Mouse (Mus musculus) forebrain, embryonic 11.5 days (tissue): Measurements from ENCODE around the gene Tex19.2. TPM values are rescaled to one million over a fixed set of nuclear protein-coding genes. Genes with fewer than 3 reads are reported as not detected.

Source experiments
- ATAC-seq: fragments of 200-750 bp; cut with Nextera tagmentation; replicated peaks from 2 replicates; pipeline ENCODE4 v1.8.0; 2017; ENCODE audit warnings: moderate TSS enrichment; ENCODE audit not compliant: low FRiP score
- DNase-seq: peaks from one replicate; pipeline ENCODE4 v3.0.0-alpha.2; 2017; ENCODE audit warnings: low spot score
- H3K27ac ChIP-seq: fragments of 300-500 bp; sonication (generic); 2 replicates; pipeline ENCODE4 v1.5.1; 2014; ENCODE audit warnings: low read depth, low read length
- H3K27me3 ChIP-seq: fragments of 300-500 bp; sonication (generic); 2 replicates; pipeline ENCODE4 v1.6.1; 2014; ENCODE audit warnings: mild to moderate bottlenecking, low read length, mixed read lengths; ENCODE audit not compliant: control insufficient read depth, insufficient read depth
- H3K36me3 ChIP-seq: fragments of 300-500 bp; sonication (generic); 2 replicates; pipeline ENCODE4 v1.6.1; 2014; ENCODE audit warnings: mild to moderate bottlenecking, low read length, moderate library complexity, mixed read lengths; ENCODE audit not compliant: control insufficient read depth, insufficient read depth
- H3K4me1 ChIP-seq: fragments of 300-500 bp; sonication (generic); replicated peaks from 2 replicates; pipeline ENCODE4 v1.6.1; 2014; ENCODE audit warnings: low read length, mixed read lengths; ENCODE audit not compliant: control insufficient read depth, insufficient read depth
- H3K4me2 ChIP-seq: fragments of 300-500 bp; sonication (generic); 2 replicates; pipeline ENCODE4 v1.6.1; 2014; ENCODE audit warnings: low read depth, mild to moderate bottlenecking, low read length, moderate library complexity, mixed read lengths; ENCODE audit not compliant: severe bottlenecking
- H3K4me3 ChIP-seq: fragments of 300-500 bp; sonication (generic); 2 replicates; pipeline ENCODE4 v1.5.1; 2014; ENCODE audit warnings: low read depth, low read length
- H3K9ac ChIP-seq: fragments of 300-500 bp; sonication (generic); 2 replicates; pipeline ENCODE4 v1.6.1; 2014; ENCODE audit warnings: low read length
- H3K9me3 ChIP-seq: fragments of 300-500 bp; sonication (generic); 2 replicates; pipeline ENCODE4 v1.6.1; 2016; ENCODE audit warnings: low read length, mixed read lengths; ENCODE audit not compliant: control insufficient read depth
- WGBS: fragments of 180-500 bp; shearing (Covaris S2); extraction: QIAGEN DNeasy Blood & Tissue Kit; methylation state at CpG from one replicate; pipeline ENCODE4 v1.1.7; 2014; 5-methylcytosine and 5-hydroxymethylcytosine counted together
- polyA plus RNA-seq: library from polyadenylated mRNA; unstranded; fragments of >200 nt; fragmentation: Nextera tagmentation; extraction: Ambion mirVana; gene quantifications from 2 replicates; pipeline ENCODE4 v1.2.1, GENCODE M21; 2014

The Tex19.2 gene
- polyA plus RNA-seq, 1 experiment from 2014 or later: not detected

DNA sequence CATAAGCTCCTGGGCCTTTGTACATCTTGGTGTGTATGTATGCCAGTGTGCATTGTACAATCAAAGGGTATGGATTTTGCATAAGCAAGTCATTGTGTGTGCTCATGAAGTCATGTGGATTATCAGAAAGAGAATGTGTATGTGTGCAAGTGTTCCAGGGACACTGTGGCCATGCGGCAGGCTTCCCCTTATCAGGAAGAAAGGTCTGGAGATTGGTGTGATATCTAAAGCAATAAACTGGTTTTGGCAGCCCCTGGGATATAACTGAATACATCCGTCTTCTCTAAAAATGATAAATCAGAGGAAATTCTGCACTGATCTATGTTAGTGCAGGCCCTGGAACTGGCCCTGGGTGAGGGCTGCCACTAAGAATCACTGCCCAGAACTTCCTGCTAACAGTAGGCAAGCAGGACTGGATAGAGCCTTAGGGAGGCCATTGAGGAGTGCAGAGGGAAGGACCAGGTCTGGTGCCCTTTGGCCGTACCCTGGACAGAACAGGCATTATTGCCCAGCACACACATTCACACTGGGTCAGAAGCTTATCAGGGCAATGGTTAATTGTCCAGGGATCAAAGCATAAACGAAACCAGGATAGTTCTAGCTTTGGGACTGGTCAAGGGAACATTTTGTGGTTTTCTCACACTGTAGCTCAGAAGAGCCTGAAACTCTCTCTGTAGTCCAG, 17.2 kb downstream of the Tex19.2 start:
- WGBS: 87% methylated on average over 4 of the region's 4 CpGs
- Histone ChIP-seq H3K36me3 (no peaks in the 10 kb centered on the region), H3K4me1 (no peaks in the 10 kb centered on the region), H3K27ac (no peak overlapping the region), H3K4me3 (no peak overlapping the region), H3K9ac (no peak overlapping the region), H3K9me3 (no peaks in the 10 kb centered on the region), H3K4me2 (no peak overlapping the region), H3K27me3 (no peaks in the 10 kb centered on the region)
- no peak for ATAC-seq
- DNase-seq: no peak

DNA sequence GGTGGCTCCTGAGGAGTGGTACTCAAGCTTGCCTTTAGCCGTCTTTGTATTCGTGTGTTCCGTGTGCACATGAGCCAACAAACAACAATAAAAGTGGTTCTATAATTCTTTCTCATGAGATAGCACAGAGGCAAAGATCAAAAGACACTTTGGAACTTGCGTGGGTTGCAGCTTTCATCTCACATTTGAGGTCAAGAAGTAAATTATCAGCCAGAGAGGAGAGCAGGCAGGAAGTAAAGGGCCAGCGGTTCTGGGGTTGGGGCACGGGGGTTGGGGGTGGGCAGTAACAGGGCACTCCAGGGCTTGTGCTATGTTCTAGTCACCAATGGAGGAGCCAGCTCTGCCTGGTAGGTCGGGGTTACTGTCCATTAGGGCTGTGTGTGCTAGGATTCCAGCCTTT, 17.8 kb downstream of the Tex19.2 start:
- no peaks in the 10 kb centered on the region for H3K36me3 ChIP-seq
- no peak for ATAC-seq
- H3K9ac ChIP-seq: no peak overlapping the region
- 76% methylated on average over 7 of the region's 7 CpGs for WGBS
- no peak overlapping the region for H3K27ac ChIP-seq
- H3K27me3 ChIP-seq: no peaks in the 10 kb centered on the region
- no peaks in the 10 kb centered on the region for H3K4me1 ChIP-seq
- H3K4me3 ChIP-seq: no peak overlapping the region
- no peaks in the 10 kb centered on the region for H3K9me3 ChIP-seq
- H3K4me2 ChIP-seq: no peak overlapping the region
- DNase-seq: no peak

DNA sequence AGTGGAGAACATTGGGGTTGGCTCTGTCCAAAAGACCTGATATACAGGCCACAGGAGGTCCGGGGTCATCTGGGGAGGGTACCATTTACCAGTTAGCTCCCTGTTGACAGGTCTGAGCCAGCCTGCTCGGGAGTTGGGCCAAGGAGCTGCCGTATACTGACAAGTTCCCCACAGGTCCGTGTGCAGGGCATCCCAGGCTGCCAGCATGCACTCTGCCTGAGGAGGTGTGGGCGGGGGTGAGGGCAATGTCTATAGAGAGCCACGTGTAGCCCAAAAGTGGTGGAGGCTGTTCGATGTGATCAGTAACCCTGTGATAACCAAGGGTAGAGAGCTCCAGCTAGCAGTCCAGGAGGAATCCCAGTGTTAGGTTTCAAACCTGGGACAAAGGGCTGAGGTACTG, 18.7 kb downstream of the Tex19.2 start:
- no peak overlapping the region for H3K27ac ChIP-seq
- no peaks in the 10 kb centered on the region for H3K9me3 ChIP-seq
- no peaks in the 10 kb centered on the region for H3K27me3 ChIP-seq
- 81% methylated on average over 7 of the region's 7 CpGs for WGBS
- H3K4me2 ChIP-seq: no peak overlapping the region
- no peaks in the 10 kb centered on the region for H3K36me3 ChIP-seq
- H3K4me1 ChIP-seq: no peaks in the 10 kb centered on the region
- DNase-seq (no peak), ATAC-seq (no peak)
- no peak overlapping the region for H3K4me3 ChIP-seq
- H3K9ac ChIP-seq: no peak overlapping the region

DNA sequence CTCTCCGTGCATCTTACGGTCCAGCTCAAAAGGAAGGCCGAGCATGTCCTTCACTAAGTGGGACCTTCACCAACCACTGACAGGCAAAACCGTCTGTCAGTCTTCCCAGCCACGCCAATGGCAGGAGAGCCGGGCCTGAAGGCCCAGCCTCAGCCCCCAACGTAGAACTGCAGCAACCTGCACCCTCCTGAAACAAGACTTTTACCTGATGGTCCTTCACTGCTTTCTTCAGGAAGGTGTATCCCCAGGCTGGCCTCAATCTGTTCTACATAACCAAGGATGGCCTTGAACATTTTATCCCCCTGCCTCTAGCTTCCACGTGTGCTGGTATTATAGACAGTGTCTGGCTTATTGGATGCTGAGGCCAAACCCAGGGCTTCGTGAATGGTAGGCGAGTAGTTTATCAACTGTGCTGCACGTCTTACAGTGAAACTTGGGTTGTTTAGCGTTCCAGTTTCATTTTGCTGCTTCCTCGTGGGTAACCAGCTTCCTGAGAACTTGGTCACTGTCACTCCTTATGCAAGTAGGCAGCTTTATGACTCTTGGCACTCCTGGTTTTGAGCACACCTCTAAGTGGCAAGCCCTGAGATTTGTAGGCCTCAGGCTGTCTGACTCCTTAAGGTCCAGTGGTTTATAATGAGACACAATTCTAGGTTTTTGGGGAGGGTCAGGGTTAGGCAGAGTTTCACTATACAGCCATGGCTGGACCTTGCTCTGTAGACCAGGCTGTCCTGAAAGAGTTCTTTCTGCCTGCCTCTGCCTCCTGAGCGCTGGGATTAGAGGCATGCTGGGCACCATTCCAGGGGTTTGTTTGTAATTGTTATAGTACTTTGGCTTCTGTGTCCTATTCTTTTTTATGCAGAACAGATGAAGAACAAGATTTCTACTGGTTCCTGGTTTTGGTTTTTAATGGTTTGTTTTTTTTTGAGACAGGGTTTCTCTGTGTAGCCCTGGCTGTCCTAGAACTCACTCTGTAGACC, 25.6 kb downstream of the Tex19.2 start:
- ATAC-seq: no peak
- no peak for DNase-seq
- no peak overlapping the region for H3K27ac ChIP-seq
- H3K4me1 ChIP-seq: no peaks in the 10 kb centered on the region
- no peaks in the 10 kb centered on the region for H3K9me3 ChIP-seq
- no peak overlapping the region for H3K4me2 ChIP-seq
- H3K27me3 ChIP-seq: no peaks in the 10 kb centered on the region
- H3K9ac ChIP-seq: no peak overlapping the region
- H3K36me3 ChIP-seq: no peaks in the 10 kb centered on the region
- no peak overlapping the region for H3K4me3 ChIP-seq
- 88% methylated on average over 14 of the region's 14 CpGs for WGBS

DNA sequence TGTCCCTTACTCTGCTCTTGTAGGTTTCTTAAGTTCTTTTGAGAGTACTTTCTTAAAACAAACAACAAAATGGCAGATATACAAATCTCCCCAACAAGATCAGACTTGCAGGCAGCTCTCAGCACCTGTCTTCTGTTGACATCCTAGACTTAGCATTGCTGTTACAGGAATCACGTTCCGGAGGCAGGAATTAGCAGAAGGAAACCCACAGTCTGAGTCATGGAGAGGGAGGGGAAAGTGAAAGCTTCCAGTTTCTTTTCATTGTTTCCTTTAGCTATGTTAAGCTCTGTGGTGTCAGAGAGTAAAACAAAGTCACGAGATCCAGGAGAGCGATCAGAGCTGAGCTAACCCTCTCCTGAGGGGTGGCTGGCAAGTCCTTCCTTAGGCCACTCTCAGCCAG, 27.5 kb downstream of the Tex19.2 start:
- Histone ChIP-seq H3K36me3 (no peaks in the 10 kb centered on the region), H3K27ac (no peak overlapping the region), H3K27me3 (no peaks in the 10 kb centered on the region), H3K9me3 (no peaks in the 10 kb centered on the region), H3K4me3 (no peak overlapping the region), H3K4me2 (no peak overlapping the region), H3K4me1 (no peaks in the 10 kb centered on the region), H3K9ac (no peak overlapping the region)
- DNase-seq (no peak), ATAC-seq (no peak)
- whole genome bisulfite sequencing: 72% methylated on average over 4 of the region's 4 CpGs

DNA sequence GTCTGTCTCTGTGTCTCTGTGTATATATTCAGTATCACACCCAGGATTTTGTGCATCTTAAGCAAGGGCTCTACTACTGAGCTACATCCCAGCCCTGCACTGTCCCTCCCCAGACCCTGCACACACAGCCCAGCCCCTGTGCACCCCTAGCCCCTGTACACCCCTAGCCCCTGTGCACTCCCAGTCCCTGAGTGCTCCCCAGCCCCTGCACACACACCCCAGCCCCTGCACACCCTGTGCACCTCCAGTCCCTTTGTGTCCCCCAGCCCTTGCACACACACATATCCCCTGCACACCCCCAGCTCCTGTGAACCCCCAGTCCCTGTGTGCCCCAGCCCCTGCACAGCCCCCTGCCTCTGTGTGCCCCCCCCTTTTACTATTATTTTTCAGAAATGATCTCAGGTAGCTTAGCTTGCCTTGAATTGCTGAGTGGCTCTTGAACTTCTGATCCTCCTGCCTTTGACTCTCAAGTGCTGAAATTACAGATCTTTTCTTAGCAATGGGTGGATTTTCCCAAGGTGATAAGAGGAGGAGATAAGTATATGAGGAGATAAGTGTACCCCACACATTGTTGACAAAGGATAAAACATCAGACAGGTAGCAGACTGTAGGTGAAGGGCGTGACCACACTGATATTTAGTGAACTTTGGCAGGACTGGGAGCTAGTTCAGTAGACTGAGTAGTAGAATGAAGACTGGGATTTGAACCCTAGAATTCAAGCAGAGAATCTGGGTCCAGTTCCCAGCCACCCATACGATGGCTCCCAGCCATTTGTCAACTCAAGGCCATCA, 28.5 kb downstream of the Tex19.2 start:
- no peak for ATAC-seq
- no peak overlapping the region for H3K9ac ChIP-seq
- WGBS: 89% methylated on average over 2 of the region's 2 CpGs

DNA sequence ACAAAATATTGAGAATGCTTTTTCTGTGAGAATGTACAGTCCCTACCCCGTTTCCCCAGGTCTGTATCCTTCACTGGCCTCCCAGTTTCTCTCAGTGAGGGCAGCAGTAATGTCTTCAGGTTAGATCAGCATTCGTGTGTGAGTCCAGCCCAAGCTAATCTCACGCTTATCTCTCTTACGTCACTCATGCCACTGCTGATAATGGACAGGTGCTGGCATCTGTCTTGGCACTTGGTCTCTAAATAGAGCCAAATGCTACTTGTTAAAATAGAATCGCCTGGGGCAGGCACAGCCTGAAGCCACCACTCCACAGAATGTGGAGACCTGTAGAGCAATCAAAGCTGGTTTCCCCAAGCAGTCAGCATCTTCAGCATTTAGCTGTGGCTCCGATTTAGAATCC, 29.5 kb downstream of the Tex19.2 start:
- ATAC-seq: no peak
- no peaks in the 10 kb centered on the region for H3K9me3 ChIP-seq
- H3K27me3 ChIP-seq: no peaks in the 10 kb centered on the region
- no peak for DNase-seq
- H3K36me3 ChIP-seq: no peaks in the 10 kb centered on the region
- H3K9ac ChIP-seq: no peak overlapping the region
- WGBS: 84% methylated on average over 6 of the region's 6 CpGs
- no peak overlapping the region for H3K27ac ChIP-seq
- H3K4me1 ChIP-seq: no peaks in the 10 kb centered on the region
- H3K4me3 ChIP-seq: no peak overlapping the region
- no peak overlapping the region for H3K4me2 ChIP-seq

More for the DNA sequence above, 28.5 kb downstream of the Tex19.2 start:
- no peaks in the 10 kb centered on the region for H3K36me3 ChIP-seq
- H3K4me1 ChIP-seq: no peaks in the 10 kb centered on the region
- no peak overlapping the region for H3K4me2 ChIP-seq
- no peaks in the 10 kb centered on the region for H3K27me3 ChIP-seq
- no peak for DNase-seq
- no peaks in the 10 kb centered on the region for H3K9me3 ChIP-seq
- H3K4me3 ChIP-seq: no peak overlapping the region
- no peak overlapping the region for H3K27ac ChIP-seq

DNA sequence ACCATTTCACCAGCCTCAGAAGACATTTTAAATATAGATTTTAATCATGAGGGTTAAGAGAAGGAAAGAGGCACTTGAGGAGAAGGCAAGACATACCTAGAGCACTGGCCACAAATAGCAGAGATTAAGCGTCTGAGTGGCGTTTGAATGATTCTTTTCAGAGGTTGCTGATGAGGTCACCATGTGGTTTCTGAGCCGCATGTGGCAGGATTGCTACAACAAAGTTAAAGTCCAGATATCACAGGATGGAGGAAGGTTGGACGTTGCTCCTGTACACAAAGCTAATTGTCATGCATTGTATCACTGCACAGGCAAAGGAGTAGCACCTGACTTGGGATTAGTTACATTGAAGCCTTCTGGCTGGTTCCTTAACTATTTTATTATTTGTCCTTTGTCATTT, 32.2 kb downstream of the Tex19.2 start:
- H3K9ac ChIP-seq: no peak overlapping the region
- H3K4me1 ChIP-seq: no peaks in the 10 kb centered on the region
- ATAC-seq (no peak), DNase-seq (no peak)
- no peaks in the 10 kb centered on the region for H3K36me3 ChIP-seq
- WGBS: 63% methylated on average over 4 of the region's 4 CpGs
- H3K4me3 ChIP-seq: no peak overlapping the region
- H3K9me3 ChIP-seq: no peaks in the 10 kb centered on the region
- no peak overlapping the region for H3K27ac ChIP-seq
- no peaks in the 10 kb centered on the region for H3K27me3 ChIP-seq
- no peak overlapping the region for H3K4me2 ChIP-seq
